Mouse (Mus musculus): ENCODE measurements around the gene Acaca.
A peak's percentile ranks its signal among the peaks of the same experiment; 100 is the strongest.
"Not testable (repeated sequence)": the region's sequence is repeated elsewhere in the genome, so short reads cannot be mapped to it uniquely, and the experiment has no call there.

The Acaca gene

DNA sequence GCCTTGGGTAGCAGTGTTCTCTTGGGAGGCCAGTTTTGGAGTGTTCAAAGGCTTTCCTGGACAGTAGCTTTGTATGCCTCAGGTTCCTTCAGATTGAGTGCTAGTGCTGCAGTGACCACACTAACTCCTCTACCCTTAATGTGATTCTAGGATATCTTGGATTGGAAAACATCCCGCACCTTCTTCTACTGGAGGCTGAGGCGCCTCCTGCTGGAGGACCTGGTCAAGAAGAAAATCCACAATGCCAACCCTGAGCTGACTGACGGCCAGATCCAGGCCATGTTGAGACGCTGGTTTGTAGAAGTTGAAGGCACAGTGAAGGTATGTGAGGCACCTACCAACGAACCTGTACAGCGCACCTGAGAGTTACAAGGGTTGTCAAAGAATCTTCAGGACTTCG lies 262.6 kb downstream of the Acaca start:
- DNase-seq (ENCODE audit: low spot score), result not testable (repeated sequence)

DNA sequence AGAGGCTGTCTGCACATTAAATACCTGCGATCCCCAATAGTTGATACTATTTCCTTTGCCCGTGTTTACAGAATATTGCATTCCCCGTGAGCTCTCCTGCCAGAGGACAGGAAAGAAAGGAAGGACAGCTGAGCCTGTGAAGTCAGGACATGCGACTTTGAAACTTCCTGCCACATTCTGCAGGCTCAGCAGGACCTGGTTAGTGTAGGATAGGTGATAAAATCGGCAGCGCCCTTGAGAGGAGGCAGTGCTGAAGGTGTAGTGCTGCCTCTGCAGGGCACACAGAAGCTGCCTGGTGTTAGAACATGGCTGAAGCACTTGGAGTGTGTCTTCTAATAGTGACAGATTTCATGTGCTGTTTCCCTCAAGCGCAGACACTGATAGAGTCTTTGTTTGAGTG lies 264.1 kb downstream of the Acaca start:
- no peak for DNase-seq (ENCODE audit: low spot score)

GRCm38 (mm10) chr11:84395010-84395409 lies 265.5 kb downstream of the Acaca start:
- no peak for DNase-seq (ENCODE audit: low spot score)

DNA sequence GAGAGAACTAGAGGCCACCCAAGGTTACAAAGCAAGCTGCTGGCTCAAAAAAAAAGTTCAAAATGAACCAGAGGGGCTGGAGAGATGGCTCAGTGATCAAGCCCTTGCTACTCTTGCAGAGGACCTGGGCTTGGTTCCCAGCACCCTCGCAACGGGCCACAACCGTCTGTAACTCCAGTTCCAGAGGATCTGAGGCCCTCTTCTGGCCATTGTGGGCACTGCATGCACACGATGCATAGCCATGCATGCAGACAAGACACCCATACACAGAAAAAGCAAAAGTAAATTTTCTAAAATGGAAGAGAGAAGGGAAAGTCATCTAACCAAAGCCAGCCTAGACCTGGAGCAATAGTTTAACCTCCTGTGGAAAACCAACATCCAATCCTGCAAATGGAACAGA lies 277.3 kb downstream of the Acaca start:
- no peak for DNase-seq (ENCODE audit: low spot score)

DNA sequence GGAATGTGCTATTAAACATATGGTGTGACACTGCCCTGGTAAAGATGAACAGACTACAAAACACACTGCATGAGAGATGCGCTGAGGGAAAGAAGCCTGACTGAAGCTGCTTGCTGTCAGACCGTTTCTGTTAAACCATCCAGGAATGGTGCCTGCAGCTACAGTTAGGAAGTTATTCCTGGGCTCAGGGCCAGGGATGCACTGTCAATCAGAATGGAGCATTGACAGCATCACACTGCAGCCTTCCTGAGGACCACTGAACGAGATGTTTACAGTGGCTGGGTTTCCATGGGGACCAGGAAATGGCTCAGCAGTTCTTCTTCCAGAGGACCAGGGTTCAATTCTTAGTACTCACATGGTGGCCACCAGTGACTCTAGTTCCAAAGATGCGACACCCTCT lies 280.9 kb downstream of the Acaca start:
- no peak for DNase-seq (ENCODE audit: low spot score)

- DNase-seq (ENCODE audit: low spot score), result no peak
Measured at GRCm38 (mm10) chr11:84410879-84411641, 281.6 kb downstream of the Acaca start.

DNA sequence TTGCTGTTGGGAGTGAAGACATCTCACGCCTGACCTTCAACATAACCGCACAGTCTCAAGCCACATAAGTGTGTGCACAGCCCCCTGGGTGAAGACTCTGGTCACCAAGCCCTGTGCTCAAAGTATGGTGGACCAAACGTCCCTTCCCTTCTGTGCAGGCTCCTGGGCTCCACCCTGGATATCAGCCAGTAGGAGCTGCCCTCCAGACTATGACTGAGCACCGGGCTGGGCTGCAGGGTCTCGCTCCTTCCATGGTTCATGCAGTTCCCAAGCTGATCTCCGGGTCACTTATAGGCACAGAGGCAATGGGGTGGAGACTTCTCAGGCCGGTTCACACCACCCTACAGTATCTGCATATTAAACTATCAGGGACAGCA lies 282.2 kb downstream of the Acaca start:
- no peak for DNase-seq (ENCODE audit: low spot score)

GRCm38 (mm10) chr11:84412201-84412934 lies 282.9 kb downstream of the Acaca start:
- DNase-seq (ENCODE audit: low spot score), result no peak

GRCm38 (mm10) chr11:84413111-84413510 lies 283.6 kb downstream of the Acaca start:
- peak; percentile 31 for DNase-seq (ENCODE audit: low spot score)

DNA sequence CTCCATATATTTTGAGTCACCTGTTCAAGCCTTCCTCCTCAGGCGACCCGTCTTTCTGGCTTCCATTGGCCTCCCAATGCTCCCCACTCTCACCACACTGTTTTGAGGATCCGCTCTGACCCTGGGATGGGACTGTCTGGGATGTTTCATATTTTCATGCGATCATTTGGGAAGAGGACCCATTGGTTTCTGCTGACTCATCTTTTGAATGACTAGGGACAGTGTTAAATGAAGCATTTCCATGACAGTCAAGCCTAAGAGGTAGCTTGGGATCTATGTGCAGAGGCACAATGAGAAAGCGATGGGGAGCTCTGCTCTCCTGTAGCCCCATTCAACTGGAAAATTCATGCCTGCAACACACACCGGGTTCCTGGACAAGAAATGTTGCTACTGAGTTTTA lies 291.3 kb downstream of the Acaca start:
- DNase-seq (ENCODE audit: low spot score), result no peak

DNA sequence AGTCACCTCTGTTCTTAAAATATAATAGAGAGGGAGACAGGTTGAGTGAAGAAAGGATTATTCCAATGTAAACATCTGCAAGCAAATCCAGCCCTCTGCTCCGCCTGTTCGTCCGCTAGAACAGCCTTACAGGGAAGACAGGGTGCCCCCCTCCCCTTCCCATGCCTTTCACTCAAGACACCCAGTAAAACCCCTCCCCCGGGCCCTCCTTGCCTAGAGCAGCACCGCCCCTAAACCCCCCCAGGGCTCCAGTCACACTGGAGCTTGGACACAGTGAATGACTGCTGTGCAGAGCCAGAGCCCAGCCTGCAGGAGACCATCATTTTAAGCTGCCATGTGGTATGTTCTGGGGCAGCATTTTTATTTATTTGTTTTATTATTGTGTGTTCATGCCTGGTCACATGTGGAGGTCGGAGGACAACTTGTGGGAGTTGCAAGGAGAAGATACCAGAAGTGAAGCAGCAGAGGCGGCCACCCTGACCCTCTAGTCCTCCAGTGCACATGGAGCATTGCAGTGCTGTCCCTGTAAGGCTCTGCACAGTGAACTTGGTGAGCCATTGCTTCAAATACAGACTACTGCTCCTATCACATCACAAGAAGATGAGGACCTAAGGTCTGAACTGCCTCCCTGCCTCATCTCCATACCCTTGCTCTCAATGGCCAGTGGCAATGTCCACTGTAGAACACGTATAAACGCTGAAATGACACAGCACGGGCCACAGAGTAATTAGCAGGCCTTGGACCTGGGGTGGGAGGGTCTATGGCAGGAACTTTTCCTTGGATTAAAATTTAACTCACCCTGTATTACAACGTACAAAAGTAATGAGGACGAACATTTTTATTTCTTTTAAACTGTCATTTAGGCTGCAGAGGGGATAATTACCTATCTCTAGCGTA lies 296.5 kb downstream of the Acaca start:
- DNase-seq (ENCODE audit: low spot score), result no peak

DNA sequence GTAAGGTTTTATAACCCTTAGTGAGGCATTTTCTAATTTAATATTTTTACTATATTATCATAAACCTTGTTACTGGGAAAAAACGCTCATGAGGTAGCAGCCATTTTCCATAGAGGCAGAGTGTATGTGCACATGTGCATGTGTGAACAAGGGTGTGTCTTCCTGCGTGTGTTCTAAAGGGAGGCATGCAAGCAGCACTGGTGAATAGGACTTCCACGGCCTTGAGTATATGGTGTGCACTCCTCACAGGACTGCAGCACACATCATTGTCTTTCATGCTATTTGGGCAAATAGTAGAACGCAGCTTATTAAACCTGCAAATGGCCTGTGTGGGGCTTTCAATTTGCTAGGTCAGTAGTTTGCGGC lies 297.1 kb downstream of the Acaca start:
- no peak for DNase-seq (ENCODE audit: low spot score)

DNA sequence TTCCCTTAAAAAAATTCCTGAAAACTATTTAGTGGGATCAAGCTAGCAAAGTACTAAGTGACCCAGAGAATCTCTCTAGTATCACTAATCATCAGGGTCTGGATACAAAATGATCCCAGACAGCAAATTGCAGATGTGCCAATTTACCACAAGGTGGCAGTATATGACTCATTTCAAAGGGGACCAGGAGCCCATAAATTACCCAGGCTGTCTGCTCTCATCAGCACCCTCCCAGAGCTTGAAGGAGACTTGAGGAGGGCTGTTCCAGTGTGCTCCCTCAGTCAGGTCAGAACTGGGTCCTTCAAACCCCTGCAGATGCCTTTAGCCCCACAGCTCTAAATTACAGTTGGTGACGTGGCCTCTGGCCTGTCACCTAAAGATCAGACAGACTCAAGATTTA lies 300.1 kb downstream of the Acaca start:
- DNase-seq (ENCODE audit: low spot score), result peak; percentile 90

- no peak for DNase-seq (ENCODE audit: low spot score)
Measured at GRCm38 (mm10) chr11:84430336-84430735, 300.9 kb downstream of the Acaca start.

GRCm38 (mm10) chr11:84434879-84435278 lies 305.4 kb downstream of the Acaca start:
- DNase-seq (ENCODE audit: low spot score), result peak; percentile 30

DNA sequence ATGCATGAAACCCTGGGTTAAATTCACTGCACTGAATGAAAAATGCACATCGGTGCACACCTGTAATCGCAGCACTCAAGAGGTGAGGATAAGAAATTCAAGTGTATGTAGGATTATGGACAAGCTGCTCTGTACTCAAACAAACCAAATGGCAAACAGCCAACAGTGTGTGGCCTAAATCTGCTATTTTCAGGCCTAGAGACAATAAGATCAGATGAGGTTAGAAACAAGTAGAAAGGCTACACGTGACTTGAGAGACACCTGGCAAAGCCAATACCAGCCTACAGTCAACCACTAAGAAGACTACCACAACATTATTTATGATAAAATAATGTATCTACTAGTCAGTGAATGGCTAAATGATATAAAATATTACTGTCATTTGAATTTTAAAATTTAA lies 310.9 kb downstream of the Acaca start:
- no peak for DNase-seq (ENCODE audit: low spot score)

- no peak for DNase-seq (ENCODE audit: low spot score)
Measured at GRCm38 (mm10) chr11:84442554-84443331, 313.3 kb downstream of the Acaca start.
